Mouse (Mus musculus): ENCODE results near the gene BC017158. TPM values are rescaled to one million over a fixed set of nuclear protein-coding genes. Genes with fewer than 3 reads are reported as not detected.

Gene BC017158
- polyA plus RNA-seq, 1 experiment, result 37.3 TPM

DNA sequence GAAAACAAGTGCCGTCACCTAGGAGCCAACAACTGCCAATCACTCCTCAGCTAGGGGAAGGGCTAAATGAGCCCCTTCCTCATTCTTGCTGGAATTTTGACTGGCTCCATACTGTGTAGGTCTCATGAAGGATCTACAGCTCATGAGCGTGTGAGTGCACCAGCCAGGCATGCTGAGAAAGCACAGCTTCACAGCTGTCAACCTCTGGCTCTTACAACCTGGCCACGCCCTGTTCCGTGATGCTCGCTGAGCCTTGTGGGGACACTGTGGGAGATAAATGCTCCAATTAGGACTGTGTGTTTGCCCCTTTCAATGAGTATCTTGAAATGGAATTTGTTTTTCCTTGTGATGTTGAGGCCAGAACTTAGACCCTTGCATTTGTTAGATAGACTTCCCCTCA is 48.0 kb downstream of the BC017158 start:
- no peak for TF ChIP-seq CTCF (IDR thresholded peaks at IDR 0.05; ENCODE audit: control insufficient read depth, insufficient read depth, low read length)
- TF ChIP-seq POLR2A (IDR thresholded peaks at IDR 0.05; ENCODE audit: borderline replicate concordance, control insufficient read depth, low read depth, low read length), result no peak
- peaks cover 2% of the 10 kb centered on the region for H3K4me1 ChIP-seq (ENCODE audit: control insufficient read depth, insufficient read depth, low read length)
- 79% methylated on average over 5 of the region's 5 CpGs for WGBS
- H3K4me3 ChIP-seq (replicated peaks; ENCODE audit: control insufficient read depth, low read depth, low read length), result no peak overlapping the region
- H3K27ac ChIP-seq (ENCODE audit: control insufficient read depth, insufficient read depth, low read depth, low read length, poor library complexity), result no peak overlapping the region

DNA sequence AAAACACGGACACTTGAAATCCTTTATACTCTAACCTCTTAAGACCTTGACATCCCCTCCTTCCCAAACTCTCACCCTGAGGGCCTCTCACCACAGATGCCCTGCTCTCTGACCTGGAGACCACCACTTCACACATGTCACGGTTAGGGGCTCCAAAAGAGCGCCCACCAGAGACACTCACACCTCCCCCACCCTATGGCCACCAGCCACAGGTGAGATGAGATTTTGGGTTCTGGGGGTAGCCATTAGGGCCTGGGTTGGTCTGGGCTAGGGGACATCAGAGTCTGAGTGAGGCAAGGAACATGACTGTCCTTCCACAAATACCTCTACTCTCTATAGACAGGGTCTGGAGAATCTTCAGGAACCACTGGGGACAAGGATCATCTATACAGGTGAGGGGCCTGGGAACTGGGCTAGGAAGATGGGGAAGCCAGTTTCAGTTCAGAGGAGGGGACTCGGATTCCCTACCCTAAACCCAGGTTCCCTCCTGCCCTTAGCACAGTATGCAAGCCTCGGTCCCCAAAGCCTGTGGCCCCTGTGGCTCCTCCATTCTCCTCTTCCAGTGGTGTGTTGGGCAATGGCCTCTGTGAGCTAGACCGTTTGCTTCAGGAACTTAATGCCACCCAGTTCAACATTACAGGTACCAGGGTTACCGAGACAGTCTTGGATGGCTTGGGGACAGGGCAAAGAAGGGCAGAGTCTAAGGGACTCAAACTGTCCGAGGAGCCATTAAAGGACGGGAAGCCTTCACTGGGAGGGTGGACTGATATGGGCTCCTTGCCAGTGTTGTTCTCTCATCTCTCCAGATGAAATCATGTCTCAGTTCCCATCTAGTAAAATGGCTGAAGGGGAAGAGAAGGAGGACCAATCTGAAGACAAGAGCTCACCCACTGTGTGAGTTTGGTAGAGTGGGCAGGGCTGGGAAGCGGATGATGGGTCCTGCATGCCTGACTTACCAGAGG is 49.6 kb downstream of the BC017158 start:
- Histone ChIP-seq H3K4me3 (replicated peaks; ENCODE audit: control insufficient read depth, low read depth, low read length) (no peak overlapping the region), H3K27ac (ENCODE audit: control insufficient read depth, insufficient read depth, low read depth, low read length, poor library complexity) (no peak overlapping the region), H3K4me1 (ENCODE audit: control insufficient read depth, insufficient read depth, low read length) (peaks cover 2% of the 10 kb centered on the region)
- 80% methylated on average over 10 of the region's 10 CpGs for WGBS
- TF ChIP-seq CTCF (IDR thresholded peaks at IDR 0.05; ENCODE audit: control insufficient read depth, insufficient read depth, low read length) (no peak), POLR2A (IDR thresholded peaks at IDR 0.05; ENCODE audit: borderline replicate concordance, control insufficient read depth, low read depth, low read length) (no peak)

DNA sequence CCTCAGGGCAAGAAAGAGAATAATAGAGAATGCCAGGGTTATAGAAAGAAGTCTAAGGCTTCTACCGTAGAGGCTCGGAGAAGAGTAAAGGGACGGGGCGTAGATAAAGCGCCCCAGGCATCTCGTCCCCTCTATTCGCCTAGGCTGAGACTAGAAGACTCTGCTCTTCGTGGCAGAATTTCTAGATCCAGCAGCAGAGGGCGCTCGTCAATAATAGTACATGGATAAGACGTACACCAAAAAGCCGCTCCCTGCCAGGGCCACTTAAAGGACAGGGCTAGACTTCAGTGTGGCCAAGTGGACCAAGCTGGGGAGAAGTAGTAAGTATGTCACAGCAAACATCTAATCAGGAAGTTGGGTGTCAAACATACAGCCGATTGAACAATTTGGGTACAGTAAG is 50.5 kb downstream of the BC017158 start:
- 9% methylated on average over 13 of the region's 13 CpGs for WGBS
- H3K4me3 ChIP-seq (replicated peaks; ENCODE audit: control insufficient read depth, low read depth, low read length), result no peak overlapping the region
- H3K4me1 ChIP-seq (ENCODE audit: control insufficient read depth, insufficient read depth, low read length), result peaks cover 2% of the 10 kb centered on the region
- H3K27ac ChIP-seq (ENCODE audit: control insufficient read depth, insufficient read depth, low read depth, low read length, poor library complexity), result no peak overlapping the region
- peak; percentile 53; the same call in 1 of the 2 replicates for TF ChIP-seq CTCF (IDR thresholded peaks at IDR 0.05; ENCODE audit: control insufficient read depth, insufficient read depth, low read length)
- TF ChIP-seq POLR2A (IDR thresholded peaks at IDR 0.05; ENCODE audit: borderline replicate concordance, control insufficient read depth, low read depth, low read length), result no peak

DNA sequence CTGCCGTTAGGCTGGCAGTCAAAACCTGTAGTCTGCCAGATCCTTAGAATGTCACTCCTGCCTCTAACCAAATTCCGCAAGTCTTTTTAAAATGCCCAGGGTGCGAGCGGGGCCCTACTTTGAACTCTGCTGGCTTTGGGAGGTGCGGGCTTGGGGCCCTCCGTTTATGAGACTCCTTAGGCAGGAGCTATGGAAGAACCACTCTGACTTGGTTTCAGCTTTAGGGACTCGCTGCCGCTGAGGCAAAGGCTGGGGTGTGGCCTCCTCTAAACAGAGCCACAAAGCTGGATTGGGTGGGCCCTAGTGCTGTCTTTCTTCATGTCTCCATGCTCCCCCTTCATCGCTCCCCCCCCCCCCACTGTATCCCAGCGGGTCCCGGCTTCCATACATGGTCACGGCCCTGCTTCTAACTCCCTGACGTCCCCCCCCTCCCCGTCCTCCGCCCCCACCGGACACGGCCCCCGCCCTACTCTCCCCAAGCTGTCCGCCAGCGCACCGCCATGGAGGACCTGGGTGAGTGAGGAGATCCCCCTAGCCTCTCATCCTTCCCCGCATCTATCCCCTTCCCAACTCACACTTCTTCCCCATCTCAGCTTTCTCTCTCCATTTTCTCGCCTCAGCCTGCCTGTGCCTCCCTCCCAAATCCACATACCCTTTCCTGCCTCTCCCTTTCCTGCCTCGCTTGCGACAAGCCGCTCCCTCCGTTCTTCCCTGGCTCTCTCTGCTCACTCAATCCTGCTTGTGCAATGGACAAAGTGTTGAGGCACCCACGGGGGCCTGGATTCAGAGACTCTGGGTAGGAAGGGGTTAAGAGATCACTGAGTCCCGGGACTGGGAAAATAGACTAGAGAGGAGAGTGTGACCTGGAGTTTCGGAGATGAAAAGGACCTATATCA is 51.2 kb downstream of the BC017158 start, which contains the start of gene Tgfb1i1:
Gene Tgfb1i1, plus strand, starts transcription at position 317 of the 896 bp plus-strand sequence.
- peak within 1 kb of the TSS; percentile 16 for H3K4me3 ChIP-seq (replicated peaks; ENCODE audit: control insufficient read depth, low read depth, low read length)
- no peak for TF ChIP-seq CTCF (IDR thresholded peaks at IDR 0.05; ENCODE audit: control insufficient read depth, insufficient read depth, low read length)
- TF ChIP-seq POLR2A (IDR thresholded peaks at IDR 0.05; ENCODE audit: borderline replicate concordance, control insufficient read depth, low read depth, low read length), result no peak
- H3K27ac ChIP-seq (ENCODE audit: control insufficient read depth, insufficient read depth, low read depth, low read length, poor library complexity), result peak within 1 kb of the TSS; percentile 15; the same call in 1 of the 2 replicates
- peaks cover 2% of the 10 kb centered on the region for H3K4me1 ChIP-seq (ENCODE audit: control insufficient read depth, insufficient read depth, low read length)
- 16% methylated on average over 30 of the region's 30 CpGs for WGBS

DNA sequence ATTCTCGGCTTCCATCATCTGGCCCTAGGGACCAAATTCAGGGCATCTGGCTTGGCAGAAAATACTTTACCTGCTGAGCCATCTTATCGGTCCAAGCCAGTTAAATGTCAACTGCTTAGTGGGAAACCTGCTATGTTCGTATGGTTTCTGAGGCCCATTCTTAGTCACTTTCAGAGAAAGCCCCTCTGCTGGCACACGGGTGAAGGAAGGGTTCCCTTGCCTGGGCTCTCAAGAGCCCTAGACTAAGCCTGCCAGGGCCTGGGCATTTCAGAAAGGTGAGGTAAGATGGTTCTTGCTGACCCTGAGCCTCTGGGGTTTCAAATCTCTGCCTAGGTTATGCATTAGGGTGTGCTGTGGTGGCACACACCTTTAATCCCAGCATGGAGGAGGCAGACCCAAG is 52.4 kb downstream of the BC017158 start:
- Histone ChIP-seq H3K4me3 (replicated peaks; ENCODE audit: control insufficient read depth, low read depth, low read length) (no peak overlapping the region), H3K27ac (ENCODE audit: control insufficient read depth, insufficient read depth, low read depth, low read length, poor library complexity) (no peak overlapping the region), H3K4me1 (ENCODE audit: control insufficient read depth, insufficient read depth, low read length) (peaks cover 2% of the 10 kb centered on the region)
- 88% methylated on average over 4 of the region's 4 CpGs for WGBS
- TF ChIP-seq POLR2A (IDR thresholded peaks at IDR 0.05; ENCODE audit: borderline replicate concordance, control insufficient read depth, low read depth, low read length), result no peak
- TF ChIP-seq CTCF (IDR thresholded peaks at IDR 0.05; ENCODE audit: control insufficient read depth, insufficient read depth, low read length), result no peak

DNA sequence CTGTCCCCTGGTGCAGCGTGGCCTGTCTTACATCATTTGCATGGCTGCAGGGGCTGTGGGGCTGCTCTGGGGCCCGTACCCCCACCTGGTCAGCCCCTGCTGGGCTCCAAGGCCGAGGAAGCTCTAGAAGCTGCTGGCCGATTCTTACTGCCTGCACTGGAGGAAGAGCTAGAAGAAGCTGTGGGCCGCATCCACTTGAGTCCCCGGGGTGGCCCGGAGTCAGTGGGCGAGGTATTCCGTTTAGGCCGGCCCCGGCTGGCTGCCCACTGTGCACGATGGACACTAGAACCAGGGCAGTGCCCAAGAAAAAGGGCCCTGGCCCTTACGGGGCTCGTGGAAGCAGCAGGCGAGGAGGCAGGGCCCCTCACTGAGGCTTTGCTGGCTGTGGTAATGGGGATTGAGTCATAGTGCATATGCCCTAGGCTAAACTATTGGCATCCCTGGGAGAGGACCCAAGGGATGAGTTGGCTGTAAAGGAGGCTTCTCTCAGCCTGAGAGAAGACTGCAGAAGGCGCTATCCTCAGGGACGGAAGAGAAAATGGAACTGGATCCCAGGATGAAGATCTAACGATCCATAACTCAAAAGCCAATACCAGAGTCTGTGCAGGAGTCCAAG is 53.5 kb downstream of the BC017158 start:
- Histone ChIP-seq H3K4me3 (replicated peaks; ENCODE audit: control insufficient read depth, low read depth, low read length) (no peak overlapping the region), H3K27ac (ENCODE audit: control insufficient read depth, insufficient read depth, low read depth, low read length, poor library complexity) (no peak overlapping the region), H3K4me1 (ENCODE audit: control insufficient read depth, insufficient read depth, low read length) (no peaks in the 10 kb centered on the region)
- TF ChIP-seq POLR2A (IDR thresholded peaks at IDR 0.05; ENCODE audit: borderline replicate concordance, control insufficient read depth, low read depth, low read length), result no peak
- TF ChIP-seq CTCF (IDR thresholded peaks at IDR 0.05; ENCODE audit: control insufficient read depth, insufficient read depth, low read length), result no peak
- 90% methylated on average over 18 of the region's 18 CpGs for WGBS

DNA sequence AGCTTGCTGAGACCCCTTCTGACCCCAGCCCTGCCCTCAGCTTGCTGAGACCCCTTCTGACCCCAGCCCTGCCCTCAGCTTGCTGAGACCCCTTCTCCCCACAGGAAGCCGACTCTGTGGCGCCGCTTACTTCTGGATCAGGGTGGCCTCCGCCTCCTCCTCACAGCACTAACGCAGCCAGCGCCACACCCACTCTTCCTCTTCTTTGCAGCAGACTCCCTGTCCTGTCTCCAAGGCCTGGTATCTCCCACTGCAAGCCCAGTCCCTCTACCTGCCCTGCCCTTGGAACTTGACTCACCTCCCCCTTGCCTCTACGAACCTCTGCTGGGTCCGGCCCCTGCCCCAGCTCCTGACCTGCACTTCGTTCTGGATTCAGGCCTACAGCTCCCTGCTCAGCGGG is 54.0 kb downstream of the BC017158 start:
- WGBS, result 92% methylated on average over 10 of the region's 10 CpGs
- H3K4me3 ChIP-seq (replicated peaks; ENCODE audit: control insufficient read depth, low read depth, low read length), result no peak overlapping the region
- no peak for TF ChIP-seq POLR2A (IDR thresholded peaks at IDR 0.05; ENCODE audit: borderline replicate concordance, control insufficient read depth, low read depth, low read length)
- no peak for TF ChIP-seq CTCF (IDR thresholded peaks at IDR 0.05; ENCODE audit: control insufficient read depth, insufficient read depth, low read length)
- no peak overlapping the region for H3K27ac ChIP-seq (ENCODE audit: control insufficient read depth, insufficient read depth, low read depth, low read length, poor library complexity)
- no peaks in the 10 kb centered on the region for H3K4me1 ChIP-seq (ENCODE audit: control insufficient read depth, insufficient read depth, low read length)

Measured in bone marrow, adult 2 months (tissue).